Mouse (Mus musculus) hindbrain, postnatal 0 days (tissue): ENCODE measurements around the gene Misp. TPM values are rescaled to one million over a fixed set of nuclear protein-coding genes. Genes with fewer than 3 reads are reported as not detected.
A peak's percentile ranks its signal among the peaks of the same experiment; 100 is the strongest.

Source experiments
- ATAC-seq: fragments of 200-750 bp; cut with Nextera tagmentation; 2 replicates; pipeline ENCODE4 v1.8.0; 2017; ENCODE audit warnings: mild to moderate bottlenecking, moderate TSS enrichment, moderate library complexity
- DNase-seq: peaks from one replicate; pipeline ENCODE4 v3.0.0-alpha.2; 2015; ENCODE audit warnings: low spot score
- H3K27ac ChIP-seq: fragments of 300-500 bp; sonication (generic); 2 replicates; pipeline ENCODE4 v1.5.1; 2014; ENCODE audit warnings: mild to moderate bottlenecking
- H3K27me3 ChIP-seq: fragments of 300-500 bp; sonication (generic); 2 replicates; pipeline ENCODE4 v1.6.1; 2014; ENCODE audit warnings: low read length, mixed read lengths; ENCODE audit not compliant: insufficient read depth
- H3K36me3 ChIP-seq: fragments of 300-500 bp; sonication (generic); 2 replicates; pipeline ENCODE4 v1.6.1; 2014; ENCODE audit warnings: low read length, mixed read lengths; ENCODE audit not compliant: insufficient read depth
- H3K4me1 ChIP-seq: fragments of 300-500 bp; sonication (generic); 2 replicates; pipeline ENCODE4 v1.6.1; 2014; ENCODE audit warnings: antibody characterized with exemption, low read length, mixed read lengths; ENCODE audit not compliant: insufficient read depth
- H3K4me2 ChIP-seq: fragments of 300-500 bp; sonication (generic); 2 replicates; pipeline ENCODE4 v1.6.1; 2014; ENCODE audit warnings: low read depth, mild to moderate bottlenecking, low read length, moderate library complexity, mixed read lengths
- H3K4me3 ChIP-seq: fragments of 300-500 bp; sonication (generic); 2 replicates; pipeline ENCODE4 v1.5.1; 2014; ENCODE audit warnings: low read length
- H3K9ac ChIP-seq: fragments of 300-500 bp; sonication (generic); replicated peaks from 2 replicates; pipeline ENCODE4 v1.6.1; 2014; ENCODE audit warnings: mild to moderate bottlenecking, low read length, moderate library complexity, mixed read lengths
- H3K9me3 ChIP-seq: fragments of 300-500 bp; sonication (generic); 2 replicates; pipeline ENCODE4 v1.6.1; 2016; ENCODE audit warnings: low read length, mixed read lengths
- CTCF ChIP-seq: IDR thresholded peaks from 2 replicates; pipeline ENCODE4 v1.5.1; 2016; ENCODE audit warnings: antibody characterized with exemption, control low read depth, low read depth
- WGBS: fragments of 180-500 bp; shearing (Covaris S2); extraction: QIAGEN DNeasy Blood & Tissue Kit; methylation state at CpG from one replicate; pipeline ENCODE4 v1.1.7; 2014; 5-methylcytosine and 5-hydroxymethylcytosine counted together
- polyA plus RNA-seq: library from polyadenylated mRNA; unstranded; fragments of >200 nt; fragmentation: Nextera tagmentation; extraction: Ambion mirVana; gene quantifications from 2 replicates; pipeline ENCODE4 v1.2.1, GENCODE M21; 2015
- total RNA-seq: library from RNA; depleted of rRNA; stranded (reverse); fragments of >200 nt; gene quantifications from 2 replicates; pipeline ENCODE4 v1.2.3, GENCODE M21; 2014

The Misp gene
- total and polyA plus RNA-seq, 2 experiments from 2014 or later, result 0.05 to 0.33 TPM

DNA sequence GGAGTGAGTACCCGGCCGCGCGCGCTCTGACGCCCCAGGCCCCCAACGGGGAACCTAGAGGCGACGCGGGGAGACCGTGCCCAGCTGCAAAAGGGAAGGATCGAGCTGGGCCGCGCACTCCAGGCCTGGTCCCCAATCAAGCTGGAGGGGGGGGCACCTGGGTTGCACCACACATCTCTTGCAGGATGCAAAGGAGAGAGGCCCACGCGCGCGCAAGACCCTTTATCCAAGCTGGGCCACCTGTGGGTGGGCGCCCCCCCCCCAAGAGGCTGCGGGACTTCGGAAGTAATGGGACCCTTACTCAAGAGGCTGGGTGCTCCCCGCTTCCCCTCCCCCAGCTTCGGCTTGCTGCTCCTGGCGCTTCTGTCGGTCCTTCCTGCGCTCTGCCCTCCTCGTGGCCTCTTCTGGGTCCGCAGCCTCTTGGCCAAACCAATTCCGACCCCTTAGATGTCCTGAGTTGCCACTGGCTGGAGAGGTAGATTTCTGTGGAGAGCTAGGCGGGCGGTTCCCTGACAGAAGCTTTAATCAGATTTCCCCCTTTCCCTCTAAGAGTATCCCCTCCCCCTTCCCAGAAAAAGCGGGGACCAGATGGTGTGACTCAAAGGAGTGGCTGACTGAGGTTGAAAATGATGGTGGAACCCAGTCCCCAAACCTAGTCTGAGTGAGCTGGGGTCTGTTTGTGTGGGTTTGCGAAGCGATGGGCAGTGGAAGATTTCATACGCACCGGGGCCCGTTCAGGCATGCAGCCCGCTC is 26.9 kb upstream of the Misp start:
- under 1% methylated on average over 30 of the region's 38 CpGs for WGBS
- no peaks in the 10 kb centered on the region for H3K27me3 ChIP-seq
- peak overlapping the region; percentile 97 for H3K9ac ChIP-seq
- DNase-seq (peak; percentile 61), ATAC-seq (peak; percentile 24; the same call in 1 of the 2 replicates)
- peak overlapping the region; percentile 93 for H3K4me3 ChIP-seq
- H3K4me2 ChIP-seq, result peak overlapping the region; percentile 80
- peaks cover 13% of the 10 kb centered on the region for H3K4me1 ChIP-seq
- H3K36me3 ChIP-seq, result no peaks in the 10 kb centered on the region
- H3K9me3 ChIP-seq, result no peaks in the 10 kb centered on the region
- TF ChIP-seq CTCF, result no peak
- peak overlapping the region; percentile 90 for H3K27ac ChIP-seq

DNA sequence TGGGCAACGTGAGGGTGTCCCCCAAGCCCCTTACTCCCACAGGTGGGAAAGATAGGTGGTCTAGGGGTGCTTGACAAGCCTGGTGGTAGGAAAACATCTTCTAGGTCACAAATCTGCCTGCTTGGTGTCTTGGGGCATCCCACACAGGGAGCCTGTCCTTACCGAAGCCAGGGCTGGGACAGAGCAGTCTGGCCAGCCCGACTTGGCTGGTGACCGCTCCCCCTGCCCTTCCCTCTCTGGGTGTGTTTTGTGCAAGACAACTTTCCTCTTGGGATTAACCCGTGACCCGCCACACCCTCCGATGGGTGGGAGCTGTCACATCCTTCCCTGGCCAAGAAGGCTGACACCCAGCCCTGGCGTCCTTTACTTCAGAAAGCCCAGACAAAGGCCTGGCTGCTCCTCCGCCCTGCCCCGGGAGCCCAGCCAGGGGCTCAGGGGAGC is 26.3 kb upstream of the Misp start:
- Histone ChIP-seq H3K9me3 (no peaks in the 10 kb centered on the region), H3K36me3 (no peaks in the 10 kb centered on the region), H3K9ac (peak overlapping the region; percentile 97), H3K27ac (peak overlapping the region; percentile 90), H3K4me1 (peaks cover 13% of the 10 kb centered on the region), H3K4me2 (peak overlapping the region; percentile 80), H3K27me3 (no peaks in the 10 kb centered on the region), H3K4me3 (peak overlapping the region; percentile 93)
- ATAC-seq (peak; percentile 27; the same call in 1 of the 2 replicates), DNase-seq (peak; percentile 51)
- no peak for TF ChIP-seq CTCF
- under 1% methylated on average over 10 of the region's 10 CpGs for WGBS

DNA sequence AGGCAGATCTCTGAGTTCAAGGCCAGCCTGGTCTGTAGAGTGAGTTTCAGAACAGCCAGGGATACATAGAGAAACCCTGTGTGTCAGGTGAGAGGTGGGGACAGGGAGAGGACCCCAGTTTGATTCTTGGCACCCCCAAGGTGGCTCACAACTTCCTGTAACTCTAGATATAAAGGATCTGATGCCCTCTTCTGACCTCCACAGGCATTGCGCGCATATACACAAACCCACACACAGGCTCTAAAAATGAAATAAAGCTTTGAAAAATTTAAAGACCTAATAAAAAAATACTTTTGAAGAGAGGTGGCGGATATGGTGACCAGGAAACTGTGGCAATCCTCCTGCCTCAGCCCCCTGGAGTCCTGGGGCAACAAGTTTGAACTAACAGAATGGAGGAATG is 24.9 kb upstream of the Misp start:
- peak; percentile 18 for TF ChIP-seq CTCF
- 97% methylated on average over 3 of the region's 3 CpGs for WGBS
- Histone ChIP-seq H3K36me3 (no peaks in the 10 kb centered on the region), H3K9me3 (no peaks in the 10 kb centered on the region), H3K27ac (no peak overlapping the region), H3K27me3 (no peaks in the 10 kb centered on the region), H3K4me1 (peaks cover 13% of the 10 kb centered on the region), H3K4me2 (no peak overlapping the region), H3K9ac (no peak overlapping the region), H3K4me3 (no peak overlapping the region)
- no peak for DNase-seq
- no peak for ATAC-seq

DNA sequence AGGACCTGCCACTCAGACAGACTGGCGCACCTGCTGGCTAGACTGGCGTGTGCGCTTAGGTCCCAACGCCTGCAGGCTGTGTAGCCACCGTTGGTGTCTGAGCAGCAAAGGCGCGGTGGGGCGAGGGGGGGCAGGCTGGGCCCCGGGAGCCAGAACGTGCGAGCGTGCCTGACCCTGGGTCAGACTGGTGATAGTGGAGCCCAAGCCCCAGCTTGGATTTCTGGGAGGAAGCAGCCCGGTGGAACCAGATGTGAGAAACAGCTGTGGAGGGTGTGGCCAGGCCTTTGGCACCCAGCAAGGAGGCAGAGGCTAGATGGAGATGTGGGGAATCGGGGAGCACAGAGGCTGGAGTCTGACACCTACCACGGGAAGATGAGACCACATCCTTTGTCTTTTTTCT is 23.5 kb upstream of the Misp start:
- no peak overlapping the region for H3K27ac ChIP-seq
- 40% methylated on average over 15 of the region's 15 CpGs for WGBS
- H3K9ac ChIP-seq, result no peak overlapping the region

DNA sequence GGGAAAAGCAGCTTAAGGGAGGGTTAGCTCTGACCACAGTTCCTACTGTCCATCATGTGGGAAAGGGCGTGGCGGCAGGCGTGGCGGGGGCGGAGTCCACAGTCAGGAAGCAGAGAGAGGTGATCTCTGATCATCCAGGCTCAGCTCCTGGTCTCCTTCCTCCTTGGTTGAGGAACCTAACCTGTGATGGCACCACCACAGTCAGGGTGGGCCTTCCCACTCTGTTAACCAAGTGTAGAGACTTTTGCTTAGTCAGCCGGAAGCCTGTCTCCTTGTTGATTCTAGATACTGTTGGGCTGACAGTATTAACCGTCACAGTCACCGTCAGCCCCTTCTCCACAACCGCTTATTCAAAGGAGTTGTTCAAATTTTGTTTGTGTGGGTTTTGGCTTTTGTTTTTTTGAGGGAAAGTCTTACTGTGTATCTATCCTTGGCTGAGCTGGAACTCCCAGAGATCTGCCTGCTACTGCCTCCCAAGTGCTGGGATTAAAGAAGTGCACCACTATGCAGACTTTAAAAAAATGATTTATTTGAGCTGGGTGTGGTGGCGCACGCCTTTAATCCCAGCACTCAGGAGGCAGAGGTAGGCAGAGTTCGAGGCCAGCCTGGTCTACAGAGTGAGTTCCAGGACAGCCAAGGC is 22.4 kb upstream of the Misp start:
- Histone ChIP-seq H3K27me3 (no peaks in the 10 kb centered on the region), H3K4me1 (peaks cover 26% of the 10 kb centered on the region), H3K4me3 (no peak overlapping the region), H3K36me3 (no peaks in the 10 kb centered on the region), H3K27ac (no peak overlapping the region), H3K4me2 (no peak overlapping the region), H3K9me3 (no peaks in the 10 kb centered on the region), H3K9ac (no peak overlapping the region)
- no peak for TF ChIP-seq CTCF
- DNase-seq (no peak), ATAC-seq (no peak)
- WGBS, result 87% methylated on average over 12 of the region's 12 CpGs

More for the DNA sequence above, 23.5 kb upstream of the Misp start:
- H3K4me1 ChIP-seq, result peaks cover 19% of the 10 kb centered on the region
- DNase-seq, result no peak
- peak overlapping the region; percentile 30; the same call in 1 of the 2 replicates for H3K4me2 ChIP-seq
- H3K36me3 ChIP-seq, result no peaks in the 10 kb centered on the region
- H3K9me3 ChIP-seq, result no peaks in the 10 kb centered on the region
- ATAC-seq, result no peak
- H3K27me3 ChIP-seq, result no peaks in the 10 kb centered on the region
- no peak overlapping the region for H3K4me3 ChIP-seq
- no peak for TF ChIP-seq CTCF

DNA sequence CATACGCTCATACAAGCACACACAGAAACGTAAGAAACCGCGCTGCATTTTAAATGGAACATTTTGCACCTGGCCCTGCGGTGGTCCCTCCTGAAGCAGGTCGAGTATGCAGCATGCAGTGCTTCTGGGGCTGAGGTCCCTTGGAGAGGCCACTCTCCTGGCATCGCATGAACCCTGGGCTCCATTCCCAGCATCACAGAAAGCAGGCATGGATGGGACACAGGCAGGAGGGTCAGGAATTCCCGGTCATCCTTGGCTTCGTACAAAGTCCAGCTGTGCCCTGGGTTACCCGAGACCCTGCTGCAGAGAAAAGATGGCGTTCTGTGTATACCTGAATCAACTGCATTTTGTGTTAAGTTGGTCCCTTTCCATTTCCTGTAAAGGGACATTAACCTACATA is 20.3 kb upstream of the Misp start:
- H3K27ac ChIP-seq, result no peak overlapping the region
- H3K27me3 ChIP-seq, result no peaks in the 10 kb centered on the region
- H3K36me3 ChIP-seq, result no peaks in the 10 kb centered on the region
- no peak for TF ChIP-seq CTCF
- no peak for DNase-seq
- WGBS, result 66% methylated on average over 11 of the region's 11 CpGs
- ATAC-seq, result no peak
- H3K4me3 ChIP-seq, result no peak overlapping the region
- peaks cover 25% of the 10 kb centered on the region; the same call in 1 of the 2 replicates for H3K4me1 ChIP-seq
- no peak overlapping the region for H3K9ac ChIP-seq
- H3K9me3 ChIP-seq, result no peaks in the 10 kb centered on the region
- H3K4me2 ChIP-seq, result no peak overlapping the region
